Mouse (Mus musculus): ENCODE measurements around the gene Cd27.

The Cd27 gene

DNA sequence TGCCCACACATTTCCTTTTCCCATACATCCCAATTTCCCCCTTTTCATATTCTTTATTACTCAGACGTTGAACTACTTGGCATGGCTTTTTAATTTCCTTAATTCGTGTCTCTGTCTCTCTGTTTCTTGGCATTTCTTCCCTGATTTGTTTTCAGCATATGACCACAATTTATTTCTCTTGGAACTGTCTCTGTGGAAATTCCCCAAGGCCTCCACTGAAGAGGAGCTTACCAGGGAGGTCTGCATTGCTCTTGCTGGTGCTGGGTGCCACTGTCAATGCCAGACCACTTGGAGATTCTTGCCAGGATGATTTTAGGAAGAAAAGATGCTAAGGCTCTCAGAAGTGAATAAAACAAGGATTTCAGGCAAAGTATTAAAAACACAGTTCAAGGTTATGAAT lies 24.2 kb downstream of the Cd27 start:
- DNase-seq = no peak

DNA sequence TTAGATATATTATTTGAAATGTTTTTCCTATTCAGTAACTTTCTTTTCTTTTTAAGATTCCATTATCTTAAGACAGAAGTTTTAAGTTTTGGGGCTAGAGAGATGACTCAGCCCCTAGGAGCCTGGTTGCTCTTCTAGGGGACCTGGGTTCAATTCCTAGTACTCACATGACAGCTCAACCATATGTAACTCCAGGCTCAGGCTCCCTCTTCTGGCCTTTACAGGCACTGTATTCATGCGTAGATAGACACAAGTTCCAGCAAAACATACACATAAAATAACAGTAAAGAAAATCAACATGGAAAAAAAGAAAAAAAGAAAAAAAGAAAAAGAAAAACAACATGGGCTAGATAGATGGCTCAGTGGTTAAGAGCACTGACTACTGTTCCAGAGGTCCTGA lies 26.4 kb downstream of the Cd27 start:
- no peak for DNase-seq

DNA sequence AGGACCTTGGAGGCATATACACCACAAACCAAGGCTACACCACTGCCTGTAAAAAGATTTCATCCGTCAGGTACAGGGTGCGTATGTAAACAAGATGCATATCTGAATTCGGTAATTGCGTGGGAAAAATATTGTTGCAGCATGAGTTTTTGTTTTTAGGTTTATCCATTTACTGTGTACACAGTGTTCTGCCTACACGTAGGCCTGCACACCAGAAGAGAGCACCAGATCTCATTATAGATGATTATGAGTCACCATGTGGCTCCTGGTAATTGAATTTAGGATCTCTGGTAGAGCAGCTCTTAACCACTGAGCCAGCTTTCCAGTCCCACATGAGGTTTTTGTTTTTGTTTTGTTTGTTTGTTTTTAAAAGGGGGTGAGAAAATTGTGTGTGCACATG lies 39.6 kb downstream of the Cd27 start:
- DNase-seq = no peak

DNA sequence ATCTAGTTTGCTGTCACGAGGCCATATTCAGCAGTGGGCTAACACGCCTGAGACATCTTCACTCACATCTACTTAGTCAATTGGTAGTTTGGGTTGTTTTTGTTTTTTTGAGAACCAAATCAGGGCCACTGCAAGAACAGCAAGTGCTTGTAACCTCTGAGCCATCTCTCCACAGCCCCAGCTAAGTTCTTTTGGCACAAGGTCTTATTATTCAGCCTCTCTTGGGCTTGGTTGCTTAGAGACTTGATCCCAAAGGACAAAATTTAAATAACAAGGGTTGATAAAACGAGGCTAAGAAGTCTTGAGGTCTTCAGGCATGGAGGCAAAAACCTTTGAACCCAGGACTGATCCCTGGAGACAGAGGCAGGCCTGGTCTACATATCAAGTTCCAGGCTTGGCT lies 40.5 kb downstream of the Cd27 start:
- no peak for DNase-seq

DNA sequence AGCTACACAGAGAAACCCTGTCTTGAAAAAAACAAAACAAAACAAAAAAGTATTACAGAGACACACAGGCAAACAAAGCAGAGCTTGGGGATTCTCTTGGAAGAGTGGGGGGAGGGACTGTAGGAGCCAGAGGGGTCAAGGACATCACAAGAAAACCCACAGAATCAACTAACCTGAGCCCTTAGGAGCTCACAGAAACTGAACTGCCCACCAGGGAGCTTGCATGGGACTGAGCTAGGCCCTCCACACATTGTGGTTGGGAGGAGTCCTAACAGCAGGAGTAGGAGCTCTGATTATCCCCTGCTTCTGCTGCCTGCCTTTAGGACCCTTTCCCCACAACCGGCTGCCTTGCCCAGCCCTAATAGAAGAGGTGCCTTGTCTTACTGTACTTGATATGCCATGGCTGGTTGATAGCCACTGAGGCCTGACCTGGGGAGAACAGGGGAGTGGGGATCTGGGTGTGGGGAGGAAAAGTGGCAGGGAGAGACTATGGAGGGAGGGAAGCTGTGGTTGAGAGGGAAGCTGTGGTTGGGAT lies 41.2 kb downstream of the Cd27 start:
- no peak for DNase-seq

DNA sequence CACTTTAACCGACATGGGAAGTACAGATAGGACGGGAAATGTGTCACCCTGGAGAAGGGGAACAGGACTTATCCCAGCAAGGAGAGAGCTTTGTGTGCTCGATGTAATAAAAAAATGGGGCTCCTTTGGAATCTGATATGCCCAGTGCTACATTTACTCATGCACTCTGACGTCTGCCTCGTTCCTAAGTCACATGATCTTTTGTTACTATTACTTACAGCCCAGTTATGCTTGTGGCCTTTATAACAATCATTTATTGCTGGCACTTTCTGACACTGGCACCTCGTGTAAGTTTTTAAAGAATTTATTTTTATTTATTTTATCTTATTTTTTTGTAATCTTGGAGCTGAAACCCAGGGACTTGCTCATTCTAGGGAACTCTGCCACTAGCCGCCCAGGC lies 43.4 kb downstream of the Cd27 start:
- no peak for DNase-seq

DNA sequence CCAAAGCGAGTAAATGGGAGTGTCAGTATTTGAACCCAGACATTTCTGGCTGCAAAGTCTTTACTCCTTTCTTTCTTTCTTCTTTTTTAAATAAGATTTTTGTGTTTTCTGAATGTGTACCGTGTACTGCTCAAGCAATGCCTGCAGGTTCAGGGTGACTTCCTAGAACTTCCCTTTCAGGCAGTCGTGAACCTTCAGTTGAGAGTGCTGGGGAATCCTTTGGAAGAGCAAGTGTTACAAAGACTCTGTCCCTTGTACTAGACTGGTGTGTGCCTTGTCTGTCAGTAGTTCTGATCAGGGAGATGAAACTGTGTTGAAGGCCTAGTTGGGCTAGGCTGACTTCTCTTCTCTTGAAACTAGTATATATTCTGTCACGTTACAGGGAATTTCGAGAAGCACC lies 44.0 kb downstream of the Cd27 start:
- DNase-seq = no peak

DNA sequence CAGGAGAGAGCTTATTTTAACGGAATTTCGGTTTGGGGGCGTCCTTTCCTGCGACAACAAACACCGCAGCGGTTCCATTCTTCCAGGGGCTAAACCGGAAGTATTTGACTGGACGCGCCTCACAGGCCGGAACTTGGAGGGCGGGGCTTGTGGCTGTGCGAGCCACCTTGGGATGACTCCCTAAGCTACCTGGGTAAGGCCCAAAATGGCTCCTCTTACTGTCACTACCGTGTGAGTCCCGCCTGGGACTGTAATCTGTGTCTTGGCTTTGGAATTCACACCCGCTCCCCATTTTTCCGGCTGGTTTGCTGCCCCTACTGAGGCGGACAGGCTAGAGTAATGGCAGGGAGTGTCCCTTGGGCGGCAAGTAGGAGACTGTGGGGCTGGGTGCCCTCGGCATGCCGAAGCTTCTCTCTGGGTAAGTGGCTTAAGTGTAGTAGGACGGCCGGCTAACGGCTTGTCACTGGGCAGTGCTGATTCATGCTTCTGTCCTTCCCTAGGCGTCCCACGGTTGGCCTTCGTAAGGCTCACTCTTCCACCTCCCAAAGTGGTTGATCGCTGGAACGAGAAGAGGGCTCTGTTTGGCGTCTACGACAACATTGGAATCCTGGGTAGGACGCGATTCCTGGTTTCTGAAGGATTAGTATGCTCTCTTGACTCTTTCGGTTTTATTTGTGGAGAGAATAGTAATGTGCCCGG lies 44.6 kb downstream of the Cd27 start:
- peak; percentile 95 for DNase-seq

DNA sequence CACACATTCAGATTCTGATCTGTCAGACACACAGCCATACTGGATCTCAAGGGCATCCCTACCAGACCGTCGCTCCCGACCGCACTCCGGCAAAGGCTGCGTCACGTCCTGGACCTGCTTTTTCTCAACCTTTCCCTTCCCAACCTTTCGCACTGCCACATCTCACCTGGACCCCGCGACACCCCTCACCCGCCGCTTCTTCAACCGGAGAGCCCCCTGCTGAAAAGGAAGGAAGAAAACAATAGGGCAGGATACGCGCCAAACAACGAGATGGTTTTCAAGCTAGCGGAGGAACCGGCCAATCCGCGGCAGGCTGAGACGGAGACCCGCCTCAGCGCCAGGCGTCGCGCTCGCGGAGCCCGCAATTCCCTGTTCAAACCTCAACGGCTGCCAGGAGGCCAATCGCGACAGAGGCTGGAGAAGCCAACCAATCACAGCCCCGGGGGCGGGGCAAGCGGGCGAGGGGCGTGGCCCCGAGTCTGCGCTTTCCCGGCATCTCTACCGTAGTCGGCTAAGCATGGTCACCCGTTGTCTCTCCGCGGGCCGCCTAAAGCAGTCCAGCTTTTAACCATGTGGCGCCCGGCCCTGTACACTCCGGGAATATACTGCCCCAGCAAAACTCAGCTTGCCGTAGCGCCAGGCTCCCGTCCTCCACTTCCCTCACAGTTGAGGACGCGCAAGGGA lies 45.3 kb downstream of the Cd27 start, which contains the start of the genes Ncapd2 and Mrpl51:
Gene Ncapd2 (minus strand): TSS at position 370 of the 684 bp plus-strand sequence.
Gene Mrpl51 (plus strand): TSS at position 470 of the 684 bp plus-strand sequence.
- peak; percentile 98 for DNase-seq

DNA sequence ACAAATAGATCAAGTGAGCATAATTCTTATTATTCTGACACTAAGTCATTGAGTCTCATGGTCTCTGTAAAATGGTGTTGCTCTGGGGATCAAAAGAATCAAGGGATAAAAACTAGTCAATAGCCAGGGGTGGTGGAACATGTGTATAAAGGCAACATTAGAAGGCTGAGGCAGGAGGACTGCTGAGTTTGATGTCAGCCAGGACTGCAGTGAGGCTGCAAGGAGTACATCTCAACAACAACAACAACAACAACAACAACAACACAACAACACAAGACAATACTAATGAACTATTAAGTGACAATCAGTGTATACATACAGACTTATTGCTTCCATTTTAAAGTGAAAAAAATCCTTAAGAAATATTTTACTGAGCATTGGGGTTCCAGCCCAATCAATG lies 46.0 kb downstream of the Cd27 start:
- DNase-seq = no peak

DNA sequence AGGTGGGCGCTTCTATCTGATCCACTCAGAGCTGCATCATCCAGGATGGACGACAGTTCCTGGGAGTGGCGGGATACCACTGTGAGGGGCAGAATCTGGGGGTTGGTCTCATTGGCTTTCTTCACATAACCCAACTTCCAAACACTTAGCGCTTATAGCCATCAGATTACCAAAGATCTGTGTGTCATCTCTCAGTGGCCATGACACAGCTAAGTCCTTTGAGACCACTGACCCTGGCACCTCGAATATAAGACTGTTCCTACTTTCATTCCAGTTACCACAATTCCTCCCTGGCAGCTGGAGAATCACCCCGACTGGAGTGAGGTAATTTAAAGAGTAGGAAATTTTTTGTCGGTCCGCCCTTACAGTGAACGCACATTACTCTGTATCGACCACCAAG lies 50.6 kb downstream of the Cd27 start:
- DNase-seq = no peak
